Mouse (Mus musculus): ENCODE data around the gene Abracl. TPM values are rescaled to one million over a fixed set of nuclear protein-coding genes. Genes with fewer than 3 reads are reported as not detected.

The Abracl gene
- total RNA-seq, 2 experiments from 2014 or later, result 18.6 to 21.4 TPM

Other genes with a start within 250 kb of the Abracl start
- gene Txlnb, start 227.1 kb downstream of the Abracl start, total RNA-seq (2021), result 1 to 10 TPM in 1 of 2 experiments, under 1 TPM in 1; 0.99 to 1.4 TPM
- 10 to 100 TPM; 26.7 to 37.7 TPM for gene Heca, start 75.2 kb downstream of the Abracl start, total RNA-seq (2021)
- 10 to 100 TPM; 26.8 to 30.3 TPM for gene Reps1, start 32.6 kb upstream of the Abracl start, total RNA-seq (2021)
- gene Ect2l, start 187.6 kb upstream of the Abracl start, total RNA-seq (2021), result not detected
- gene Ccdc28a, start 211.7 kb upstream of the Abracl start, total RNA-seq (2021), result 1 to 10 TPM; 7.8 to 8.5 TPM

Measured in adrenal gland, adult 18-20 months (tissue).